Mouse (Mus musculus): ENCODE data around the gene Olfr641. TPM values are rescaled to one million over a fixed set of nuclear protein-coding genes. Genes with fewer than 3 reads are reported as not detected.

Gene Olfr641
- polyA plus RNA-seq, 1 experiment from 2014 or later = not detected

GRCm38 (mm10) chr7:104052566-104052965, 17.3 kb downstream of the Olfr641 start, which contains the start of gene Olfr642:
Olfr642 (minus strand) TSS chr7:104052666.
- no peak within 1 kb of the TSS for H3K27ac ChIP-seq (ENCODE audit: low read depth)
- no peak within 1 kb of the TSS for H3K9ac ChIP-seq (ENCODE audit: low read length)
- DNase-seq (ENCODE audit: low spot score) (no peak), ATAC-seq (replicated peaks; ENCODE audit: low FRiP score, low TSS enrichment, low read depth) (no peak)
- H3K9me3 ChIP-seq (ENCODE audit: control insufficient read depth, low read length) = no peaks in the 10 kb centered on the region
- no peaks in the 10 kb centered on the region for H3K27me3 ChIP-seq (replicated peaks; ENCODE audit: control insufficient read depth, insufficient read depth, low read length)
- 88% methylated on average over 1 of the region's 1 CpGs for WGBS
- no peak within 1 kb of the TSS for H3K4me3 ChIP-seq (ENCODE audit: low read depth, low read length)
- no peak within 1 kb of the TSS for H3K4me2 ChIP-seq (ENCODE audit: low read length)
- no peaks in the 10 kb centered on the region for H3K36me3 ChIP-seq (ENCODE audit: control insufficient read depth, insufficient read depth, low read length)
- no peaks in the 10 kb centered on the region for H3K4me1 ChIP-seq (replicated peaks; ENCODE audit: control insufficient read depth, insufficient read depth, low read length)

- H3K4me1 ChIP-seq (replicated peaks; ENCODE audit: control insufficient read depth, insufficient read depth, low read length) = no peaks in the 10 kb centered on the region
- 93% methylated on average over 1 of the region's 1 CpGs for WGBS
- no peak overlapping the region for H3K9ac ChIP-seq (ENCODE audit: low read length)
- DNase-seq (ENCODE audit: low spot score) = no peak
- H3K27me3 ChIP-seq (replicated peaks; ENCODE audit: control insufficient read depth, insufficient read depth, low read length) = no peaks in the 10 kb centered on the region
- no peaks in the 10 kb centered on the region for H3K36me3 ChIP-seq (ENCODE audit: control insufficient read depth, insufficient read depth, low read length)
- H3K27ac ChIP-seq (ENCODE audit: low read depth) = no peak overlapping the region
- no peak for ATAC-seq (replicated peaks; ENCODE audit: low FRiP score, low TSS enrichment, low read depth)
- H3K9me3 ChIP-seq (ENCODE audit: control insufficient read depth, low read length) = no peaks in the 10 kb centered on the region
- H3K4me3 ChIP-seq (ENCODE audit: low read depth, low read length) = no peak overlapping the region
- no peak overlapping the region for H3K4me2 ChIP-seq (ENCODE audit: low read length)
Observed at GRCm38 (mm10) chr7:104059215-104059614, 24.0 kb downstream of the Olfr641 start.

DNA sequence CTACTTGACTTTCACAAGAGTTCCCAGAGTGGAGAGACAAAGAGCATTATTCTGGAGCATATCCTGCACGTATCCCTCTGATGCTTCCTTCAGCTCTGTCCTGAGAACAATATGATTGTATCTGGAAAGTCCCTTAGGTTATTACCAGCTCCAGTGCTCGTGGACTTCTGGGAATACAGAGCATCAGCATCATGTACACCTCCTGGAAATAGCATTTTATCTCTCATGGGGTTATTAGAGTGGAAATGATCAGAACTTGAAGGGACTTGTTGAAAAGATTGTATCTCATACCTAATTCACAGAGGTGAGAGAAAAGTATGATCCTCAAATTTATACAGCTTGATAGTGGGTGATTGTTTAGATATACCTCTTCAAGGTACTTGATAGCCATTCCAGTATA, 26.1 kb downstream of the Olfr641 start, which contains the start of gene 4930516K23Rik:
Gene 4930516K23Rik (minus strand): TSS at position 101 of the 400 bp plus-strand sequence.
- Histone ChIP-seq H3K27ac (ENCODE audit: low read depth) (no peak within 1 kb of the TSS), H3K9me3 (ENCODE audit: control insufficient read depth, low read length) (no peaks in the 10 kb centered on the region), H3K9ac (ENCODE audit: low read length) (no peak within 1 kb of the TSS), H3K4me3 (ENCODE audit: low read depth, low read length) (no peak within 1 kb of the TSS), H3K4me2 (ENCODE audit: low read length) (no peak within 1 kb of the TSS), H3K27me3 (replicated peaks; ENCODE audit: control insufficient read depth, insufficient read depth, low read length) (no peaks in the 10 kb centered on the region), H3K36me3 (ENCODE audit: control insufficient read depth, insufficient read depth, low read length) (no peaks in the 10 kb centered on the region), H3K4me1 (replicated peaks; ENCODE audit: control insufficient read depth, insufficient read depth, low read length) (no peaks in the 10 kb centered on the region)
- no peak for DNase-seq (ENCODE audit: low spot score)
- WGBS = 58% methylated on average over 2 of the region's 2 CpGs
- no peak for ATAC-seq (replicated peaks; ENCODE audit: low FRiP score, low TSS enrichment, low read depth)

- WGBS = 66% methylated on average over 2 of the region's 2 CpGs
- no peak within 1 kb of the TSS for H3K4me2 ChIP-seq (ENCODE audit: low read length)
- no peaks in the 10 kb centered on the region for H3K4me1 ChIP-seq (replicated peaks; ENCODE audit: control insufficient read depth, insufficient read depth, low read length)
Observed at GRCm38 (mm10) chr7:104071769-104072168, 36.5 kb downstream of the Olfr641 start, which contains the start of gene Olfr644. Olfr644 (minus strand) TSS chr7:104071869.

DNA sequence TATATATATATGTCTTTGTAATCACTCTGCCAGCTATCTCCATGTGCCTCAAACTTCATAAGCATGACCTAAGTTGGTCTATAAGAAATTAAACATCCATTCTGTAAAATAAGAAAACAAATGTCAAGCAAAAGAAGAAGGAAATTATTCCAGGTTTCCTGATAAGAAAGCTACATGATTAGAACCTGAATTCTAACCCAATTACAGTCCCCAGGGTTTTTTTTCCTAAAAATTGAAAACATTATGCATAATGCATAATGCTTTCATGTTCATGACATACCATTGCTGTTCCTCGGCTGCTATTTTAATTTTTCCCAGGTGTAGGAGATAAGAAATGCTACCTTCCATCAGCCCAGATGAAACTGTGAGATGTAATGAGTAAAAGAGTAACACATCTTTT, 50.1 kb downstream of the Olfr641 start, which contains the start of gene Olfr645:
Gene Olfr645 (minus strand): TSS at position 101 of the 400 bp plus-strand sequence.
- DNase-seq (ENCODE audit: low spot score) = no peak
- Histone ChIP-seq H3K4me1 (replicated peaks; ENCODE audit: control insufficient read depth, insufficient read depth, low read length) (no peaks in the 10 kb centered on the region), H3K9me3 (ENCODE audit: control insufficient read depth, low read length) (no peaks in the 10 kb centered on the region), H3K4me3 (ENCODE audit: low read depth, low read length) (no peak within 1 kb of the TSS), H3K27me3 (replicated peaks; ENCODE audit: control insufficient read depth, insufficient read depth, low read length) (no peaks in the 10 kb centered on the region), H3K4me2 (ENCODE audit: low read length) (no peak within 1 kb of the TSS), H3K36me3 (ENCODE audit: control insufficient read depth, insufficient read depth, low read length) (no peaks in the 10 kb centered on the region), H3K27ac (ENCODE audit: low read depth) (no peak within 1 kb of the TSS), H3K9ac (ENCODE audit: low read length) (no peak within 1 kb of the TSS)
- ATAC-seq (replicated peaks; ENCODE audit: low FRiP score, low TSS enrichment, low read depth) = no peak
- WGBS = 80% methylated on average over 1 of the region's 1 CpGs

More at GRCm38 (mm10) chr7:104071769-104072168, 36.5 kb downstream of the Olfr641 start, which contains the start of gene Olfr644:
- DNase-seq (ENCODE audit: low spot score) (no peak), ATAC-seq (replicated peaks; ENCODE audit: low FRiP score, low TSS enrichment, low read depth) (no peak)
- Histone ChIP-seq H3K27ac (ENCODE audit: low read depth) (no peak within 1 kb of the TSS), H3K36me3 (ENCODE audit: control insufficient read depth, insufficient read depth, low read length) (no peaks in the 10 kb centered on the region), H3K9me3 (ENCODE audit: control insufficient read depth, low read length) (no peaks in the 10 kb centered on the region), H3K9ac (ENCODE audit: low read length) (no peak within 1 kb of the TSS), H3K27me3 (replicated peaks; ENCODE audit: control insufficient read depth, insufficient read depth, low read length) (no peaks in the 10 kb centered on the region), H3K4me3 (ENCODE audit: low read depth, low read length) (no peak within 1 kb of the TSS)

Other genes starting within 250 kb of the Olfr641 start
- gene Olfr67, start 243.6 kb upstream of the Olfr641 start, polyA plus RNA-seq (2014; fragmentation: Nextera tagmentation; extraction: Ambion mirVana) = not detected in 2 replicates
- 1,233 and 1,868 TPM in 2 replicates for gene Hbb-bt, start 221.4 kb upstream of the Olfr641 start, polyA plus RNA-seq (2014; fragmentation: Nextera tagmentation; extraction: Ambion mirVana)
- 2,953 and 4,508 TPM in 2 replicates for gene Hbb-bs, start 207.3 kb upstream of the Olfr641 start, polyA plus RNA-seq (2014; fragmentation: Nextera tagmentation; extraction: Ambion mirVana)
- gene Hbb-bh2, start 194.9 kb upstream of the Olfr641 start, polyA plus RNA-seq (2014; fragmentation: Nextera tagmentation; extraction: Ambion mirVana) = not detected in 2 replicates
- 4.9 and 8.3 TPM in 2 replicates for gene Hbb-bh1, start 192.3 kb upstream of the Olfr641 start, polyA plus RNA-seq (2014; fragmentation: Nextera tagmentation; extraction: Ambion mirVana)
- 727 and 736 TPM in 2 replicates for gene Hbb-y, start 182.2 kb upstream of the Olfr641 start, polyA plus RNA-seq (2014; fragmentation: Nextera tagmentation; extraction: Ambion mirVana)
- not detected in 2 replicates for gene Olfr66, start 149.2 kb upstream of the Olfr641 start, polyA plus RNA-seq (2014; fragmentation: Nextera tagmentation; extraction: Ambion mirVana)
- gene Olfr64, start 141.0 kb upstream of the Olfr641 start, polyA plus RNA-seq (2014; fragmentation: Nextera tagmentation; extraction: Ambion mirVana) = not detected in 2 replicates
- not detected in 2 replicates for gene Olfr65, start 132.0 kb upstream of the Olfr641 start, polyA plus RNA-seq (2014; fragmentation: Nextera tagmentation; extraction: Ambion mirVana)
- gene Olfr631, start 106.6 kb upstream of the Olfr641 start, polyA plus RNA-seq (2014; fragmentation: Nextera tagmentation; extraction: Ambion mirVana) = not detected in 2 replicates
- not detected in 2 replicates for gene Olfr632, start 101.1 kb upstream of the Olfr641 start, polyA plus RNA-seq (2014; fragmentation: Nextera tagmentation; extraction: Ambion mirVana)
- not detected in 2 replicates for gene Olfr633, start 91.0 kb upstream of the Olfr641 start, polyA plus RNA-seq (2014; fragmentation: Nextera tagmentation; extraction: Ambion mirVana)
- gene Olfr635, start 64.3 kb upstream of the Olfr641 start, polyA plus RNA-seq (2014; fragmentation: Nextera tagmentation; extraction: Ambion mirVana) = not detected in 2 replicates
- gene Olfr638, start 36.7 kb upstream of the Olfr641 start, polyA plus RNA-seq (2014; fragmentation: Nextera tagmentation; extraction: Ambion mirVana) = not detected in 2 replicates
- 0.04 TPM in 1 of 2 replicates, not detected in the other for gene Olfr639, start 18.1 kb upstream of the Olfr641 start, polyA plus RNA-seq (2014; fragmentation: Nextera tagmentation; extraction: Ambion mirVana)
- gene Olfr640, start 9.9 kb upstream of the Olfr641 start, polyA plus RNA-seq (2014; fragmentation: Nextera tagmentation; extraction: Ambion mirVana) = not detected in 2 replicates
- not detected in 2 replicates for gene Olfr642, start 17.2 kb downstream of the Olfr641 start, polyA plus RNA-seq (2014; fragmentation: Nextera tagmentation; extraction: Ambion mirVana)
- gene 4930516K23Rik, start 26.0 kb downstream of the Olfr641 start, polyA plus RNA-seq (2014; fragmentation: Nextera tagmentation; extraction: Ambion mirVana) = not detected in 2 replicates
- gene Olfr644, start 36.4 kb downstream of the Olfr641 start, polyA plus RNA-seq (2014; fragmentation: Nextera tagmentation; extraction: Ambion mirVana) = not detected in 2 replicates
- not detected in 2 replicates for gene Olfr645, start 50.0 kb downstream of the Olfr641 start, polyA plus RNA-seq (2014; fragmentation: Nextera tagmentation; extraction: Ambion mirVana)
- not detected in 2 replicates for gene Olfr646, start 69.4 kb downstream of the Olfr641 start, polyA plus RNA-seq (2014; fragmentation: Nextera tagmentation; extraction: Ambion mirVana)
- gene Ubqln5, start 94.4 kb downstream of the Olfr641 start, polyA plus RNA-seq (2014; fragmentation: Nextera tagmentation; extraction: Ambion mirVana) = not detected in 2 replicates
- gene Olfr643, start 102.0 kb downstream of the Olfr641 start, polyA plus RNA-seq (2014; fragmentation: Nextera tagmentation; extraction: Ambion mirVana) = not detected in 2 replicates
- gene Ubqln3, start 107.8 kb downstream of the Olfr641 start, polyA plus RNA-seq (2014; fragmentation: Nextera tagmentation; extraction: Ambion mirVana) = not detected in 2 replicates
- gene Ubqlnl, start 115.1 kb downstream of the Olfr641 start, polyA plus RNA-seq (2014; fragmentation: Nextera tagmentation; extraction: Ambion mirVana) = not detected in 2 replicates
- not detected in 2 replicates for gene Olfm5, start 129.4 kb downstream of the Olfr641 start, polyA plus RNA-seq (2014; fragmentation: Nextera tagmentation; extraction: Ambion mirVana)
- 0.32 and 0.36 TPM in 2 replicates for gene Olfr648, start 147.9 kb downstream of the Olfr641 start, polyA plus RNA-seq (2014; fragmentation: Nextera tagmentation; extraction: Ambion mirVana)
- not detected in 2 replicates for gene Olfr649, start 160.5 kb downstream of the Olfr641 start, polyA plus RNA-seq (2014; fragmentation: Nextera tagmentation; extraction: Ambion mirVana)
- gene Trim6, start 183.3 kb downstream of the Olfr641 start, polyA plus RNA-seq (2014; fragmentation: Nextera tagmentation; extraction: Ambion mirVana) = 1.6 TPM in 2 replicates
- 1.5 and 1.9 TPM in 2 replicates for gene Trim34a, start 209.0 kb downstream of the Olfr641 start, polyA plus RNA-seq (2014; fragmentation: Nextera tagmentation; extraction: Ambion mirVana)

Data from intestine, embryonic 14.5 days (tissue).